Mouse (Mus musculus) gastrocnemius, postnatal 36 days (tissue): ENCODE results near the gene Wdr5. TPM values are rescaled to one million over a fixed set of nuclear protein-coding genes. Genes with fewer than 3 reads are reported as not detected.
"Not testable (repeated sequence)": the region's sequence is repeated elsewhere in the genome, so short reads cannot be mapped to it uniquely, and the experiment has no call there.

Experiments
- DNase-seq, 2 experiments: peaks; one replicate each; pipeline ENCODE4 v3.0.0; 2022
- intact Hi-C: fragments of 180-260 bp; cut with DNase I; formaldehyde crosslinking; loops from one replicate; pipeline ENCODE4 v1.15.1; 2025
- total RNA-seq, 2 experiments: library from RNA; stranded (reverse); gene quantifications; 2 replicates each; pipeline ENCODE4 v1.2.3; 2021

Wdr5 gene
- total RNA-seq, 2 experiments from 2014 or later, result 14.5 to 16.8 TPM

GRCm38 (mm10) chr2:27490939-27491338, 24.0 kb upstream of the Wdr5 start:
- DNase-seq, result no peak
- intact Hi-C loops, result no loop called here

- intact Hi-C loops, result no loop called here
- DNase-seq, result no peak
Measured at GRCm38 (mm10) chr2:27493971-27494370, 21.0 kb upstream of the Wdr5 start.

DNA sequence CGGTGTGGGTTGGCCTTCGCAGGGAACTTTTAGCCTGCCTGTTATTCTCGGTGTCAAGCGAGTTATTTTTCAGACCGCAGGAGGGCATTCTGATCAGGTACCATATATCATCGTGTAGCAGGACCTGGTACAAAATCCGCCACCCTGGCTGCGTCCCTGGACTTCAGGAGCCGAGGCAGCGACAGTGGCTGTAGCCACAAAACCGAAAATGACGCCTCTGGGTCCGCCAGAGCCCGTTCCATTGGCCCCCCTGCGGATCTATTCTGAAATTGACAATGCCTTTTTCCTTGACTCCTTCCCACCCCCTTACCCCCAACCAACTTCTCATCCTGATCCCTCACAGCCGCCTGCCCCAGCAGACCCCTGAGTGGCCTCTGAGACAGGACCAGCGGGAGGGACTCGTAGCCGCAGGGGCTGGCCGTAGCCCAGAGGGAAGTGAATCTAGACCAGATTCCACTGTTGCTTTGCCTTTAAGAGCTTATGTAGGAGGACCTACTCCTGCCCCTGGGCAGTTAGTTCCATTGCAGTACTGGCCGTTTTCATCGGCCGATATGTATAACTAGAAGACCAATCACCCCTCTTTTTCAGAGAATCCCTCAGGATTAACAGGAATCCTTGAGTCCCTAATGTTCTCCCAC, 18.4 kb upstream of the Wdr5 start:
- DNase-seq, result no peak
- intact Hi-C loops, result no loop called here

DNA sequence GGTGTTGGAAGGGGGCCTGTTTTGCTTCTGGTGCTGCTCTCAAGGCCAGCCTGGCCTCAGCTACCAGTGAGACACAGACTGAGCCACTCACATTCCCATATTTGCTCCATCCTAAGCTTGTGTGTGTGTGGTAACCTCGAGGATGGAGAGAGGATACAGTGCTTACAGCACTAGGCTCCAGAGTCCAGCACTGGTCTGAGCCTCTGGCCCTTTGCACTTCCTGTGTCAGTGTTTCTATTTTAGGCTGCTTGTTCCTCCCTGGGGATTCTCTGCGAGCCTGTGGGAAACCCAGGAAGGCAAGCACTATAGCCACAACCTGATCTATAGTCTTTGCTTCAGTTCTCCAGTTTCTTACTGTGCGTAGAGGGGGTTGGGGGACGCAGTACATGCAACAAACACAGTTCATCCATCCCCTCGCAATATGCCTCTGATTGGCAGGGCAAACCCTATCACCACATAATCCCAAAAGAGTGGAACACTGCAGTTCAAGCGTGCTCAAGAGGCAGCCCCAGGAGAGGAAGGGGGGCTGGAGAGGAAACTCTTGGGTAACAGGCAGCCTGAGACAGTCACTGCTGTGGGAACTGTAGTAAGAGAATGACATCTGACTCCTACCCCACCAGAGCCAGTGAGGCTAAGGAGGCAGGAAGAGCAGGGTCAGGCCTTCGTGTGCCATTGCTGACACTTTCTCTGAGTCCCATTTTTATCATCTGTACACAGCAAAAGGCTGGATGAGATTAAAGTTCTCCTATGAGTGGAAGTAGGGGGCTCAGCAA, 10.7 kb upstream of the Wdr5 start:
- intact Hi-C loops, result no loop called here
- no peak for DNase-seq

GRCm38 (mm10) chr2:27505539-27505938, 9.4 kb upstream of the Wdr5 start:
- no peak for DNase-seq
- intact Hi-C loops, result no loop called here

GRCm38 (mm10) chr2:27506658-27507057, 8.3 kb upstream of the Wdr5 start:
- DNase-seq, intact Hi-C loops: not testable (repeated sequence)

DNA sequence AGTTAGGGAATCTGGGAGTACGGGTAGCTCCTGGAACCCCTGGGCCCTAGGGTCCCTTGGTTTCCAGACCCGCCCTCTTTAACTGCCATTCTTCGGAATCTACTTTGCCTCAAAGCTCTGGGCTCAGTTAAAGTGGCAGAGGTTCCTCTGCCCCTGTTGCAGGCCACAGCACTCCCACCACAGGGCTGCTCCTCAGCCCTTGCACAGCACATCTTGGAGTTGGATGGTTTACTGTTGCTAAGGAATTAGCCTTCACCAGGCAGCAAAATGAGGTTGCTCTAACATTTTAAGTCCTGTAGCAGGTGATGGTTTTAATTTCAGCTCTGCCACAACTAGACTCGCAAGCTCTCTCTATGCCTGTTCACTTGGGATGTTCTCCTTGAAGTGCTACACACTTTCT, 7.4 kb upstream of the Wdr5 start, which contains the start of gene Brd3:
Gene Brd3 (minus strand): TSS at position 101 of the 400 bp plus-strand sequence.
- no peak for DNase-seq
- intact Hi-C loops, result no loop called here

DNA sequence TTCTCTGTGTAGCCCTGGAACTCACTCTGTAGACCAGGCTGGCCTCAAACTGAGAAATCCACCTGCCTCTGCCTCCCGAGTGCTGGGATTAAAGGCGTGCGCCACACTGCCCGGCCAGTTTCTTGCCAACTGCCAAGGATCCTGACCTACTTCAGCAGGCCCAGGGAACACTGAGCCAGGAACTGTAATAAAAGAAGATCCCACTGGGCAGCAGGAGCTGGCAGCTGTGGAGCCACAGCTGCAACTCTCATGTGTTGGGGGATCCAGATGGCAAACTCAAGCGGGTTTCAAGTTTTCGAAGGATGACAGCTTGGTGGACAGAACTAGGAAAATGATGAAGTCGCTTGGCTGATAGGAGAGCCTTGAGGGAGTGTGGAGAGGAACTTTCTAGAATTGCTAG, 4.3 kb upstream of the Wdr5 start:
- intact Hi-C loops, result loop anchor here (10.0 kb wide), 1 partner anchor 226 kb away; no protein-coding TSS in a partner anchor
- DNase-seq, result peak; percentile 45 to 48

- DNase-seq, result no peak
- intact Hi-C loops, result loop anchor here (10.0 kb wide), 1 partner anchor 228 kb away; no protein-coding TSS in a partner anchor
Measured at GRCm38 (mm10) chr2:27512909-27513308, 2.0 kb upstream of the Wdr5 start.

- intact Hi-C loops, result loop anchor here (2.0 to 10.0 kb wide), 2 partner anchors 39 to 229 kb away; no protein-coding TSS in a partner anchor
- DNase-seq, result no peak
Measured at GRCm38 (mm10) chr2:27513861-27514260, 1.1 kb upstream of the Wdr5 start.

DNA sequence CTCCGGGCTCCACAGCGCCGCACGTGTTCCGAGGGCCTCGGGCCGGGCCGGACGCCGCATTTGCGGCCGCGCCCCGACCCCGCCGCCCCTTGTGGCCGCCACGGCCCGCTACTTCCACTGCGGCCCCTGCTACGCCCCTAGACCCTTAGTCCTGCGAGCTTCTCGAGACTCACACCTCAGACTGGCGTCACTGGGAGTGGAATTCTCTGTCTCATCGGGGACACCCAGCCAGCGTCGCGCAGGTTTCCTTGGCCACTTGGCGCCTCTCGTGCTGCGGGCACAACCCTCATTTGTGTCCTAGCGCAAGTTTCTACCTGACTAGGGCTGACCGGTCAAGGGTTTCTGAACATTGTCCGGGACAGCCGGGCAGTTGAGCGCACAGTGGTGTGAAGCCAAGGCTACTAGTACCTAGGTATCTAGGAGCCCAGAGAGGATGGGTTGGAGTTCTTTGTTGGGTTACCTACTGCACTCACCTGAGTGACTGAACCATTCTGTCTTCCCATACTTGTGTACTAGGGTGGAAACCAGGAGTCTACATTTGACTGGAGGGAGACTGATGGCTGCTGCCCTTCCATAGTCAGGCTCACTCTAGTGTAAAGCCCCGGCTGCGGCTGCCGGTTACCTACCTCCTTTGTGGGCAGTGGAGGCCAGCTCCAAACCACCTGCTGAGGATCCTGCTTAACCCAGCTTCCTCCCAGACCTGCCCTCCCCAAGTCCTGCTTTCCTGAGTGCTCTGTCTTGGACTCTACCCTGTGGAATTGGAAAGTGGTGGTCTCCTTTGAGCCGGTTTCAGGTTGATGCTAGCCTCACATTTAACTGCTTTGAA, 597 bp downstream of the Wdr5 start:
- intact Hi-C loops, result loop anchor here (2.0 to 10.0 kb wide), 2 partner anchors 41 to 231 kb away; no protein-coding TSS in a partner anchor
- no peak for DNase-seq

DNA sequence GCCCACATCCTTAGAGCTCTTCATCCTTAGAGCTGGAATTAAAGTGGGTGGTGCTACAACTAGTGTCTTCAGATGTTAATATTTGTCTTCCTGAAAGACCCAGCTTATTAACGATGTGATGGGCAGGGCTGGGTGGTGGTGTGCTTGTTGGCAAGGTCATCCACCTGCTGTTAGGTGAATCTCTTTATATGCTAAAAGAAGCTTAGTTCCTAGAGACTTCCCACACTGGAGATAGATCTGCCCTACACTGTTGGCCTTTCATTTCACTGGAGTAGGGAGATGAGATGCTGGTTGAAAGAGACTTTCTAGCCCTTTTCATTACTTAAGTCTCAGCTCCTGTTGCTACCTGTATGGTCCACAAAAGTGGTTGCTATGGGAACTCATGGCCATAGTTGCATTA, 1.3 kb downstream of the Wdr5 start:
- no peak for DNase-seq
- intact Hi-C loops, result loop anchor here (10.0 kb wide), 1 partner anchor 231 kb away; no protein-coding TSS in a partner anchor

DNA sequence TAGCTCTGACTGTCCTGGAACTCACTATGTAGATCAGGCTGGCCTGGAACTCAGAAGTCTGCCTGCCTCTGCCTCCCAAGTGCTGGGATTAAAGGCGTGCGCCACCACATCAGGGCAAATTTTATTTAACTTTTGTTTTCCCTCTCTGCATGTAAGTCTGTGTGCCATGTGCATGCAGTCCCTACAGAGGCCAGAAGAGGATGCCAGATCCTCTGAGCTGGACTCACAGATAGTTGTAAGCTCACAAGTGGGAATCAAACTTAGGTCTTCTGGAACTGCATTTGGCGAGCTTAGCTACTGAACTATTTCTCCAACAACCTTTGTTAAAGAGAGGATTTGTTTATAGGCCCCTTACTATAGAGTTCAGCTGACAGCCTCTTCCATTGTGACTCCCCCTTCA, 3.3 kb downstream of the Wdr5 start:
- intact Hi-C loops, result loop anchor here (10.0 kb wide), 1 partner anchor 233 kb away; no protein-coding TSS in a partner anchor
- DNase-seq, result no peak

DNA sequence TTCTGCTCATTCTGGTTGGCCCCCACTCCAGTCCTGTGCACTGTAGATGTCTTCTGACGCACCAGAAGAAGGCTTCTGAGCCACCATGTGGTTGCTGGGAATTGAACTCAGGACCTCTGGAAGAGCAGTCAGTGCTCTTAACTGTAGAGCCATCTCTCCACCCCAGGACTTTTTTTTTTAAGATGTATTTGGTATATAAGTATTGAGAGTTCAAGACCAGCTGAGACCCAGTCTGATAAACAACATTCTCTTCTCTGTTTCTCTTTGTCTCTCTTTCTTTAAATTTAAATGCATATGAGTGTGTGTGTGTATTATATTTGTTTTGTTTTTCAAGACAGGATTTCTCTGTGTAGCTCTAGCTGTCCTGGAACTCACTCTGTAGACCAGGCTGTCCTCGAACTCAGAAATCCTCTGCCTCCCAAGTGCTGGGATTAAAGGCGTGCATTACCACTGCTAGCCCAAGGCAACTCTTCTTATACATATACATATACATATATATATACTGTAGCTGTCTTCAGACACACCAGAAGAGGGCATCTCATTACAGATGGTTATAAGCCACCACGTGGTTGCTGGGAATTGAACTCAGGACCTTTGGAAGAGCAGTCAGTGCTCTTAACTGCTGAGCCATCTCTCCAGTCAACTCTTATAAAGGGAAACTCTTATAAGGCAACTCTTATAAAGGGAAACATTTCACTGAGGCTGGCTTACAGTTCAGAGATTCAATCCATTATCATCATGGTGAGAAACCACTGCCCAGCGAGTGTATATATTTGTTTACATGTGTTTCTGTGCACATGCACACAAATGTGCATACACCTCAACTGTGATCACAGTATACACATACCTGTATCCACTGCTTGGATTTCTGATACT, 23.7 kb downstream of the Wdr5 start:
- DNase-seq, intact Hi-C loops: not testable (repeated sequence)

- no peak for DNase-seq
- intact Hi-C loops, result no loop called here
Measured at GRCm38 (mm10) chr2:27539336-27539735, 24.4 kb downstream of the Wdr5 start.

DNA sequence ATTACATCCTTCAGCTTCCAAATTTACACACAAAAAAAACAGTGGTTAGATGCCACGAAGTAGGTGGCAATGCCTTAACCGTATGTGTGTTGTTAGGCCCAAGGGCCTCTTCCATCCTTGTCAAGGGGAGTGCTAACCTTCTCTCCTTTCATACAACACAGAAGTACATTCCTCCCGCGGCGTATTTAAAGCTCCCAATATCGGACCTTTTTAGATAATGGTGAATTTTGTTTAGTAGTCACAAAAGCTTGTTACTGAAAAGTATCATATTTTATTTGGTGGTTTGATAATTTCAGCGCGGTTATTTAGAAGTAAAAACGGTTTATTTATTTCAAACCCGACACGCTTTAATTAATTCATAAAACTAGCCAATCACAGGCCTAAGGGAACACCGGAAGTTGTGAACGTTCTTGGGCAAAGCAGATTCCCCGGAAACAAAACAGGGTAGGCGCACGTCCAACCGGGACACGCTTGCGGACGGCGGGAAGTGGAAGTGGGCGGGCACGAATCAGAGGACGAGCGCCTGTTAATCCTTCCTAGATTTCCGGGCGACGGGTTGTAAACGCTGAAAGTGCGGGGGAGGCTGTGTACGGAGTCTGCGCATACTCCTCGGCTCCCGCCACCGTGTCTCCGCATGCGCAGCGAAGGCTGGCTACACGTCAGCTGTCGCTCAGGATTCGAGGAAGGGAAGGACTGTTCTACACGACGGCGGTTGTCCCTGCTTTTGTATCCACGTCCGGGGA, 25.0 kb downstream of the Wdr5 start:
- peak; percentile 94 to 99 for DNase-seq
- intact Hi-C loops, result loop anchor here (10.0 kb wide), 1 partner anchor 345 kb away; the partner anchor contains the start of gene Col5a1

DNA sequence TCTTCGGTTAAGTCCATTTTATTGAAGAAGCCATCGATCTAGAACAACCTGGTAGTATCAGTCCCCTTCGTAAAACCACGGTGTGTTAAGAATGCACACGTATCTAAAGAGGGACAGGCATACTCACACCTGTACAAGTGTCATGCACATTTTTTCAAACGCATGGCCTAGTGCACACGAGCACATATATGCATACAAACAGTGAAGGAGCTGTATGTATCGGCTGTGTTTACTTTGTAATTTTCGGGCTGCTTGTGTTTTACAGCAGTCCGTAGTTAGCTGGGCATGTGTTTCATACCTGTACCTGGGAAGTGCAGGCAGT, 25.5 kb downstream of the Wdr5 start:
- intact Hi-C loops, result loop anchor here (10.0 kb wide), 1 partner anchor 344 kb away; the partner anchor contains the start of gene Col5a1
- no peak for DNase-seq

- no peak for DNase-seq
- intact Hi-C loops, result loop anchor here (10.0 kb wide), 1 partner anchor 344 kb away; the partner anchor contains the start of gene Col5a1
Measured at GRCm38 (mm10) chr2:27541225-27541624, 26.3 kb downstream of the Wdr5 start.

DNA sequence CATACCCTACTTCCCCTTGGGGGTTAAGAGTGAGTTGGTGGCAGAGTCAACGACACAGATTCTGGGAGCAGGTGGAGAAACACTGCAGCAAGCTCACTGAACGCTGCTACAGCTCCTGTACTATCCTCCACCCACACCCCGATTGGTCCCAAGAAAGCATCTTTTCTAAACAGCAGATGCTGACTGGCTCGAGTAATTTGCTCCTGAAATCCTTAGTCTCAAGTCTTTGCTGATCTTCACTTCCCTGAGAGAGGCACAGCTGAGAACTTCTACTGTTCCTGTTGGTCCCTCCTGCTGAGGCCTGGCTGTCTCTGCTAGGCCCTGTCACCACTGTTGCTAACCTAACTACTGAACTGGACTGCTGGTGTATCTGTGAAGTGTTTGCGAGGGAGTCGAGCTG, 29.7 kb downstream of the Wdr5 start:
- DNase-seq, result no peak
- intact Hi-C loops, result loop anchor here (10.0 kb wide), 1 partner anchor 340 kb away; the partner anchor contains the start of gene Col5a1
